Mouse (Mus musculus) urinary bladder, postnatal 0 days (tissue): ENCODE measurements around the gene Ces4a. TPM values are rescaled to one million over a fixed set of nuclear protein-coding genes. Genes with fewer than 3 reads are reported as not detected.

Experiments
- polyA plus RNA-seq: library from polyadenylated mRNA; unstranded; fragments of >200 nt; fragmentation: Nextera tagmentation; extraction: Ambion mirVana; gene quantifications from 2 replicates; pipeline ENCODE4 v1.2.1, GENCODE M21; 2015

Gene Ces4a
- not detected in 2 replicates for polyA plus RNA-seq

GRCm38 (mm10) chr8:105131509-105131908, at the start of gene Ces4a:
Ces4a (plus strand) TSS chr8:105131800.

GRCm38 (mm10) chr8:105083449-105084050, 48.0 kb upstream of the Ces4a start, which contains the start of gene Ces3b:
Ces3b (plus strand) TSS chr8:105083753.

GRCm38 (mm10) chr8:105170381-105171115, 38.9 kb downstream of the Ces4a start, which contains the start of gene Cbfb:
Cbfb (plus strand) TSS chr8:105170674.

Other genes with a start within 250 kb of the Ces4a start
- 1.4 and 1.7 TPM in 2 replicates for gene Ces2e, start 205.5 kb upstream of the Ces4a start, polyA plus RNA-seq
- gene Ces2f, start 184.4 kb upstream of the Ces4a start, polyA plus RNA-seq = 0.19 and 0.69 TPM in 2 replicates
- 6.0 and 6.4 TPM in 2 replicates for gene Ces2g, start 170.1 kb upstream of the Ces4a start, polyA plus RNA-seq
- gene Ces2h, start 130.9 kb upstream of the Ces4a start, polyA plus RNA-seq = not detected in 2 replicates
- 0.11 TPM in 1 of 2 replicates, not detected in the other for gene Ces3a, start 83.2 kb upstream of the Ces4a start, polyA plus RNA-seq
- not detected in 2 replicates for gene Ces3b, start 48.0 kb upstream of the Ces4a start, polyA plus RNA-seq
- 21.8 and 25.9 TPM in 2 replicates for gene Cbfb, start 38.9 kb downstream of the Ces4a start, polyA plus RNA-seq
- gene D230025D16Rik, start 93.3 kb downstream of the Ces4a start, polyA plus RNA-seq = 22.8 and 25.6 TPM in 2 replicates
- gene B3gnt9, start 123.4 kb downstream of the Ces4a start, polyA plus RNA-seq = 24.2 and 26.3 TPM in 2 replicates
- 29.8 and 30.8 TPM in 2 replicates for gene Tradd, start 132.8 kb downstream of the Ces4a start, polyA plus RNA-seq
- 5.4 and 5.7 TPM in 2 replicates for gene Fbxl8, start 132.8 kb downstream of the Ces4a start, polyA plus RNA-seq
- gene Hsf4, start 138.0 kb downstream of the Ces4a start, polyA plus RNA-seq = 0.30 and 0.31 TPM in 2 replicates
- 1.6 TPM in 2 replicates for gene Nol3, start 144.3 kb downstream of the Ces4a start, polyA plus RNA-seq
- gene 4931428F04Rik, start 158.1 kb downstream of the Ces4a start, polyA plus RNA-seq = 1.8 and 2.2 TPM in 2 replicates
- gene Exoc3l, start 164.3 kb downstream of the Ces4a start, polyA plus RNA-seq = 2.0 and 3.2 TPM in 2 replicates
- gene E2f4, start 165.9 kb downstream of the Ces4a start, polyA plus RNA-seq = 35.9 and 42.7 TPM in 2 replicates
- 12.4 and 13.3 TPM in 2 replicates for gene Elmo3, start 173.8 kb downstream of the Ces4a start, polyA plus RNA-seq
- 2.3 and 3.2 TPM in 2 replicates for gene Lrrc29, start 194.5 kb downstream of the Ces4a start, polyA plus RNA-seq
- gene Tmem208, start 194.6 kb downstream of the Ces4a start, polyA plus RNA-seq = 79.0 and 90.0 TPM in 2 replicates
- 0.85 and 1.1 TPM in 2 replicates for gene Fhod1, start 216.2 kb downstream of the Ces4a start, polyA plus RNA-seq
- gene Slc9a5, start 217.0 kb downstream of the Ces4a start, polyA plus RNA-seq = 0.39 and 0.54 TPM in 2 replicates
- 0.48 and 0.92 TPM in 2 replicates for gene Plekhg4, start 241.5 kb downstream of the Ces4a start, polyA plus RNA-seq